Mouse (Mus musculus): ENCODE data around the gene Saa4. TPM values are rescaled to one million over a fixed set of nuclear protein-coding genes. Genes with fewer than 3 reads are reported as not detected.
A peak's percentile ranks its signal among the peaks of the same experiment; 100 is the strongest.

Gene Saa4
- polyA plus RNA-seq, 1 experiment from 2014 or later: not detected

GRCm38 (mm10) chr7:46723354-46723753 lies 9.0 kb downstream of the Saa4 start:
- WGBS: 88% methylated on average over 6 of the region's 6 CpGs
- ATAC-seq (replicated peaks; ENCODE audit: extremely low read depth, insufficient read depth, low FRiP score): no peak

GRCm38 (mm10) chr7:46720460-46720859 lies 11.9 kb downstream of the Saa4 start:
- no peak overlapping the region for H3K4me2 ChIP-seq (ENCODE audit: low read depth, low read length)
- H3K9ac ChIP-seq (ENCODE audit: low read length): no peak overlapping the region
- no peak overlapping the region for H3K4me3 ChIP-seq (ENCODE audit: low read length)
- H3K36me3 ChIP-seq (ENCODE audit: control insufficient read depth, insufficient read depth): no peaks in the 10 kb centered on the region
- ATAC-seq (replicated peaks; ENCODE audit: extremely low read depth, insufficient read depth, low FRiP score): no peak
- no peaks in the 10 kb centered on the region for H3K4me1 ChIP-seq (ENCODE audit: control insufficient read depth, insufficient read depth, low read length)
- peaks cover 3% of the 10 kb centered on the region; the same call in 1 of the 2 replicates for H3K27me3 ChIP-seq (ENCODE audit: control insufficient read depth, insufficient read depth, low read length)
- no peaks in the 10 kb centered on the region for H3K9me3 ChIP-seq (replicated peaks; ENCODE audit: control insufficient read depth, low read length)
- H3K27ac ChIP-seq (ENCODE audit: low read length): no peak overlapping the region
- 60% methylated on average over 9 of the region's 9 CpGs for WGBS

More at GRCm38 (mm10) chr7:46723354-46723753, 9.0 kb downstream of the Saa4 start:
- H3K36me3 ChIP-seq (ENCODE audit: control insufficient read depth, insufficient read depth): no peaks in the 10 kb centered on the region
- no peak overlapping the region for H3K27ac ChIP-seq (ENCODE audit: low read length)
- no peaks in the 10 kb centered on the region for H3K4me1 ChIP-seq (ENCODE audit: control insufficient read depth, insufficient read depth, low read length)
- H3K27me3 ChIP-seq (ENCODE audit: control insufficient read depth, insufficient read depth, low read length): 0 out of 2 replicates have a peak, but pooled peaks cover 3% of the 10 kb centered on the region
- no peaks in the 10 kb centered on the region for H3K9me3 ChIP-seq (replicated peaks; ENCODE audit: control insufficient read depth, low read length)
- H3K4me3 ChIP-seq (ENCODE audit: low read length): no peak overlapping the region
- H3K9ac ChIP-seq (ENCODE audit: low read length): no peak overlapping the region
- H3K4me2 ChIP-seq (ENCODE audit: low read depth, low read length): no peak overlapping the region

- no peak overlapping the region for H3K4me2 ChIP-seq (ENCODE audit: low read depth, low read length)
- no peak overlapping the region for H3K27ac ChIP-seq (ENCODE audit: low read length)
- H3K9me3 ChIP-seq (replicated peaks; ENCODE audit: control insufficient read depth, low read length): no peaks in the 10 kb centered on the region
- no peaks in the 10 kb centered on the region for H3K4me1 ChIP-seq (ENCODE audit: control insufficient read depth, insufficient read depth, low read length)
- H3K36me3 ChIP-seq (ENCODE audit: control insufficient read depth, insufficient read depth): no peaks in the 10 kb centered on the region
- 66% methylated on average over 7 of the region's 7 CpGs for WGBS
- H3K4me3 ChIP-seq (ENCODE audit: low read length): no peak overlapping the region
- ATAC-seq (replicated peaks; ENCODE audit: extremely low read depth, insufficient read depth, low FRiP score): no peak
- H3K27me3 ChIP-seq (ENCODE audit: control insufficient read depth, insufficient read depth, low read length): peaks cover 3% of the 10 kb centered on the region; the same call in 1 of the 2 replicates
- H3K9ac ChIP-seq (ENCODE audit: low read length): no peak overlapping the region
Observed at GRCm38 (mm10) chr7:46719526-46719925, 12.9 kb downstream of the Saa4 start.

- WGBS: 73% methylated on average over 7 of the region's 7 CpGs
- no peak overlapping the region for H3K27ac ChIP-seq (ENCODE audit: low read length)
- no peak overlapping the region for H3K9ac ChIP-seq (ENCODE audit: low read length)
- H3K9me3 ChIP-seq (replicated peaks; ENCODE audit: control insufficient read depth, low read length): no peaks in the 10 kb centered on the region
- H3K36me3 ChIP-seq (ENCODE audit: control insufficient read depth, insufficient read depth): no peaks in the 10 kb centered on the region
- H3K27me3 ChIP-seq (ENCODE audit: control insufficient read depth, insufficient read depth, low read length): peaks cover 3% of the 10 kb centered on the region; the same call in 1 of the 2 replicates
- no peak overlapping the region for H3K4me2 ChIP-seq (ENCODE audit: low read depth, low read length)
- H3K4me3 ChIP-seq (ENCODE audit: low read length): no peak overlapping the region
- no peaks in the 10 kb centered on the region for H3K4me1 ChIP-seq (ENCODE audit: control insufficient read depth, insufficient read depth, low read length)
- ATAC-seq (replicated peaks; ENCODE audit: extremely low read depth, insufficient read depth, low FRiP score): no peak
Observed at GRCm38 (mm10) chr7:46718591-46719270, 13.7 kb downstream of the Saa4 start.

- H3K9ac ChIP-seq (ENCODE audit: low read length): no peak overlapping the region
- peaks cover 5% of the 10 kb centered on the region for H3K27me3 ChIP-seq (ENCODE audit: control insufficient read depth, insufficient read depth, low read length)
- H3K36me3 ChIP-seq (ENCODE audit: control insufficient read depth, insufficient read depth): no peaks in the 10 kb centered on the region
- no peaks in the 10 kb centered on the region for H3K4me1 ChIP-seq (ENCODE audit: control insufficient read depth, insufficient read depth, low read length)
- 30% methylated on average over 5 of the region's 5 CpGs for WGBS
- ATAC-seq (replicated peaks; ENCODE audit: extremely low read depth, insufficient read depth, low FRiP score): no peak
- H3K27ac ChIP-seq (ENCODE audit: low read length): no peak overlapping the region
- no peak overlapping the region for H3K4me3 ChIP-seq (ENCODE audit: low read length)
- H3K9me3 ChIP-seq (replicated peaks; ENCODE audit: control insufficient read depth, low read length): no peaks in the 10 kb centered on the region
- H3K4me2 ChIP-seq (ENCODE audit: low read depth, low read length): no peak overlapping the region
Observed at GRCm38 (mm10) chr7:46716897-46717296, 15.5 kb downstream of the Saa4 start.

GRCm38 (mm10) chr7:46715600-46715999 lies 16.8 kb downstream of the Saa4 start, which contains the start of gene Saa3:
Gene Saa3 (minus strand): TSS chr7:46715700.
- Histone ChIP-seq H3K4me3 (ENCODE audit: low read length) (no peak within 1 kb of the TSS), H3K9me3 (replicated peaks; ENCODE audit: control insufficient read depth, low read length) (no peaks in the 10 kb centered on the region), H3K27ac (ENCODE audit: low read length) (no peak within 1 kb of the TSS), H3K4me2 (ENCODE audit: low read depth, low read length) (no peak within 1 kb of the TSS), H3K9ac (ENCODE audit: low read length) (no peak within 1 kb of the TSS), H3K4me1 (ENCODE audit: control insufficient read depth, insufficient read depth, low read length) (no peaks in the 10 kb centered on the region), H3K27me3 (ENCODE audit: control insufficient read depth, insufficient read depth, low read length) (peaks cover 5% of the 10 kb centered on the region), H3K36me3 (ENCODE audit: control insufficient read depth, insufficient read depth) (no peaks in the 10 kb centered on the region)
- no peak for ATAC-seq (replicated peaks; ENCODE audit: extremely low read depth, insufficient read depth, low FRiP score)
- WGBS: 73% methylated on average over 5 of the region's 5 CpGs

- Histone ChIP-seq H3K36me3 (ENCODE audit: control insufficient read depth, insufficient read depth) (no peaks in the 10 kb centered on the region), H3K4me3 (ENCODE audit: low read length) (no peak overlapping the region), H3K27ac (ENCODE audit: low read length) (no peak overlapping the region), H3K4me1 (ENCODE audit: control insufficient read depth, insufficient read depth, low read length) (peaks cover 3% of the 10 kb centered on the region), H3K9me3 (replicated peaks; ENCODE audit: control insufficient read depth, low read length) (no peaks in the 10 kb centered on the region), H3K27me3 (ENCODE audit: control insufficient read depth, insufficient read depth, low read length) (peaks cover 5% of the 10 kb centered on the region), H3K4me2 (ENCODE audit: low read depth, low read length) (no peak overlapping the region), H3K9ac (ENCODE audit: low read length) (no peak overlapping the region)
- ATAC-seq (replicated peaks; ENCODE audit: extremely low read depth, insufficient read depth, low FRiP score): no peak
- WGBS: 30% methylated on average over 6 of the region's 6 CpGs
Observed at GRCm38 (mm10) chr7:46714518-46714917, 17.9 kb downstream of the Saa4 start.

- Histone ChIP-seq H3K36me3 (ENCODE audit: control insufficient read depth, insufficient read depth) (no peaks in the 10 kb centered on the region), H3K27ac (ENCODE audit: low read length) (no peak overlapping the region), H3K4me2 (ENCODE audit: low read depth, low read length) (no peak overlapping the region), H3K9ac (ENCODE audit: low read length) (no peak overlapping the region), H3K9me3 (replicated peaks; ENCODE audit: control insufficient read depth, low read length) (no peaks in the 10 kb centered on the region), H3K4me3 (ENCODE audit: low read length) (no peak overlapping the region), H3K4me1 (ENCODE audit: control insufficient read depth, insufficient read depth, low read length) (peaks cover 9% of the 10 kb centered on the region), H3K27me3 (ENCODE audit: control insufficient read depth, insufficient read depth, low read length) (peaks cover 2% of the 10 kb centered on the region)
- ATAC-seq (replicated peaks; ENCODE audit: extremely low read depth, insufficient read depth, low FRiP score): no peak
- WGBS: 48% methylated on average over 6 of the region's 6 CpGs
Observed at GRCm38 (mm10) chr7:46712250-46712649, 20.2 kb downstream of the Saa4 start.

GRCm38 (mm10) chr7:46710390-46710844 lies 22.0 kb downstream of the Saa4 start, which contains the start of gene Saal1:
Gene Saal1 (minus strand): TSS chr7:46710680.
- Histone ChIP-seq H3K4me1 (ENCODE audit: control insufficient read depth, insufficient read depth, low read length) (peaks cover 9% of the 10 kb centered on the region), H3K4me2 (ENCODE audit: low read depth, low read length) (peak within 1 kb of the TSS; percentile 72), H3K9ac (ENCODE audit: low read length) (peak within 1 kb of the TSS; percentile 96), H3K4me3 (ENCODE audit: low read length) (peak within 1 kb of the TSS; percentile 96), H3K9me3 (replicated peaks; ENCODE audit: control insufficient read depth, low read length) (no peaks in the 10 kb centered on the region), H3K27ac (ENCODE audit: low read length) (peak within 1 kb of the TSS; percentile 67), H3K36me3 (ENCODE audit: control insufficient read depth, insufficient read depth) (peaks cover 8% of the 10 kb centered on the region; the same call in 1 of the 2 replicates), H3K27me3 (ENCODE audit: control insufficient read depth, insufficient read depth, low read length) (peaks cover 2% of the 10 kb centered on the region; the same call in 1 of the 2 replicates)
- under 1% methylated on average over 38 of the region's 38 CpGs for whole genome bisulfite sequencing
- peak; percentile 91 for ATAC-seq (replicated peaks; ENCODE audit: extremely low read depth, insufficient read depth, low FRiP score)
